7 mouse cellular contexts compared by ENCODE assay signal in the genomic region with DNA sequence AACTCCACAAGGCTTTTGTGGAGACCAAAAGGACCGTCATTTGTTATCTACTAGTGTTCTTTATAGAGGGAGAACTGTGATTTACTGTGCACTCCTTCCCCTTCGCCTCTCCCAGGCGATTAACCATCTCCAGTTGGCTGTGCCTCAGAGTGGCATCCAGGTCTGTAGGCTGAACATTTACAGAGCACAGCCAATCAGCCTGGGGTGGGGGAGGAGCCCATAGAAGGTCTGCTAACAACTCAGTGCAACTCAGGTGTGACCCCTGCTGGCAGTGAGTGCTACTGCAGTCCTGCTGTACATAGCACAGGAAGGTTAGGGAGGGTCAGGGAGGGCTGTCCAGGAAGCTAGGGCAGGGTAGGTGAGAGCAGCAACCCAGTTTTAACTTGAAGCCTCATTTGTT.
DNase-seq lines count a peak whose midpoint lies in the region; ATAC-seq lines count a peak whose summit lies in the region.

No protein-coding gene starts in this region.

- DNase-seq in adrenal gland, adult (ENCODE audit: inconsistent age in 2 of 2, low spot score in 1 of 2) = peak; percentile 91 to 97
- DNase-seq in embryo, embryonic 11 days = peak; percentile 94
- DNase-seq in gastrocnemius, postnatal 36 days = peak; percentile 88 to 92
- peak; percentile 89 to 96 for DNase-seq in left cerebral cortex, postnatal 25 days (ENCODE audit: low spot score in 2 of 2)
- peak; percentile 90 for DNase-seq in midbrain, embryonic 10.5 days (ENCODE audit: low spot score)
- DNase-seq in right cerebral cortex, postnatal 4 days = peak; percentile 89

- H3K4me2 ChIP-seq in intestine, embryonic 15.5 days (replicated peaks) = no peak overlapping the region

- intact Hi-C loops in gastrocnemius, postnatal 36 days (cut with DNase I) = loop anchor here (2.0 to 5.0 kb wide), 3 partner anchors 90 to 380 kb away; no protein-coding TSS in a partner anchor
- intact Hi-C loops in left cerebral cortex, postnatal 25 days (cut with DNase I) = loop anchor here (1.0 to 5.0 kb wide), 2 partner anchors 240 to 380 kb away; no protein-coding TSS in a partner anchor

- H3K27ac ChIP-seq in intestine, embryonic 15.5 days = no peak overlapping the region
- H3K27ac ChIP-seq in midbrain, embryonic 10.5 days (replicated peaks) = no peak overlapping the region

- peak; percentile 97 for ATAC-seq in intestine, embryonic 15.5 days

- no peak overlapping the region for H3K4me3 ChIP-seq in intestine, embryonic 15.5 days (replicated peaks)
- no peak overlapping the region for H3K4me3 ChIP-seq in midbrain, embryonic 10.5 days

- no peaks in the 10 kb centered on the region for H3K36me3 ChIP-seq in intestine, embryonic 15.5 days
- H3K36me3 ChIP-seq in midbrain, embryonic 10.5 days = no peaks in the 10 kb centered on the region

- no peak overlapping the region for H3K9ac ChIP-seq in intestine, embryonic 15.5 days

- H3K9me3 ChIP-seq in intestine, embryonic 15.5 days = no peaks in the 10 kb centered on the region
- H3K9me3 ChIP-seq in midbrain, embryonic 10.5 days (replicated peaks) = no peaks in the 10 kb centered on the region

- WGBS in intestine, embryonic 15.5 days = 2% methylated on average over 3 of the region's 3 CpGs
- 7% methylated on average over 3 of the region's 3 CpGs for WGBS in midbrain, embryonic 10.5 days

- H3K4me1 ChIP-seq in intestine, embryonic 15.5 days (replicated peaks) = peaks cover 20% of the 10 kb centered on the region
- peaks cover 14% of the 10 kb centered on the region for H3K4me1 ChIP-seq in midbrain, embryonic 10.5 days

- no peaks in the 10 kb centered on the region for H3K27me3 ChIP-seq in intestine, embryonic 15.5 days (replicated peaks)
- H3K27me3 ChIP-seq in midbrain, embryonic 10.5 days (ENCODE audit: low read depth, poor library complexity, severe bottlenecking) = no peaks in the 10 kb centered on the region
